Mouse (Mus musculus) hindbrain, embryonic 11.5 days (tissue): ENCODE results near the gene Dip2c. TPM values are rescaled to one million over a fixed set of nuclear protein-coding genes. Genes with fewer than 3 reads are reported as not detected.

Experiments used
- ATAC-seq: fragments of 200-750 bp; cut with Nextera tagmentation; 2 replicates; pipeline ENCODE4 v1.8.0; 2017; ENCODE audit warnings: mild to moderate bottlenecking, moderate TSS enrichment, moderate library complexity; ENCODE audit not compliant: low FRiP score
- DNase-seq: peaks from one replicate; pipeline ENCODE4 v3.0.0-alpha.2; 2015; ENCODE audit warnings: low spot score
- H3K27ac ChIP-seq: fragments of 300-500 bp; sonication (generic); 2 replicates; pipeline ENCODE4 v1.5.1; 2014; ENCODE audit warnings: mild to moderate bottlenecking, low read depth, low read length
- H3K27me3 ChIP-seq: fragments of 300-500 bp; sonication (generic); 2 replicates; pipeline ENCODE4 v1.6.1; 2014; ENCODE audit warnings: mild to moderate bottlenecking, low read length, moderate library complexity, mixed read lengths; ENCODE audit not compliant: control insufficient read depth, insufficient read depth
- H3K36me3 ChIP-seq: fragments of 300-500 bp; sonication (generic); 2 replicates; pipeline ENCODE4 v1.6.1; 2014; ENCODE audit warnings: mild to moderate bottlenecking, low read length, moderate library complexity, mixed read lengths; ENCODE audit not compliant: control insufficient read depth, insufficient read depth
- H3K4me1 ChIP-seq: fragments of 300-500 bp; sonication (generic); replicated peaks from 2 replicates; pipeline ENCODE4 v1.6.1; 2014; ENCODE audit warnings: low read length, mixed read lengths; ENCODE audit not compliant: control insufficient read depth, insufficient read depth
- H3K4me2 ChIP-seq: fragments of 300-500 bp; sonication (generic); replicated peaks from 2 replicates; pipeline ENCODE4 v1.6.1; 2014; ENCODE audit warnings: mild to moderate bottlenecking, low read depth, low read length
- H3K4me3 ChIP-seq: fragments of 300-500 bp; sonication (generic); 2 replicates; pipeline ENCODE4 v1.5.1; 2014; ENCODE audit warnings: low read depth, low read length
- H3K9ac ChIP-seq: fragments of 300-500 bp; sonication (generic); 2 replicates; pipeline ENCODE4 v1.6.1; 2014; ENCODE audit warnings: low read depth, low read length
- H3K9me3 ChIP-seq: fragments of 300-500 bp; sonication (generic); 2 replicates; pipeline ENCODE4 v1.6.1; 2016; ENCODE audit warnings: low read length; ENCODE audit not compliant: control insufficient read depth
- WGBS: fragments of 180-500 bp; shearing (Covaris S2); extraction: QIAGEN DNeasy Blood & Tissue Kit; methylation state at CpG from one replicate; pipeline ENCODE4 v1.1.7; 2014; 5-methylcytosine and 5-hydroxymethylcytosine counted together
- polyA plus RNA-seq: library from polyadenylated mRNA; unstranded; fragments of >200 nt; fragmentation: Nextera tagmentation; extraction: Ambion mirVana; gene quantifications from 2 replicates; pipeline ENCODE4 v1.2.1, GENCODE M21; 2014

Dip2c gene
- polyA plus RNA-seq, 1 experiment from 2014 or later, result 9.4 TPM

- Histone ChIP-seq H3K27ac (no peak overlapping the region), H3K4me2 (no peak overlapping the region), H3K4me3 (no peak overlapping the region), H3K9ac (no peak overlapping the region), H3K4me1 (no peaks in the 10 kb centered on the region), H3K9me3 (no peaks in the 10 kb centered on the region), H3K27me3 (no peaks in the 10 kb centered on the region), H3K36me3 (peaks cover 24% of the 10 kb centered on the region)
- ATAC-seq (0 out of 2 replicates have a peak, but pooled peaks have one; percentile 19), DNase-seq (no peak)
- 88% methylated on average over 11 of the region's 11 CpGs for WGBS
These were observed 410.4 kb downstream of the Dip2c start for GRCm38 (mm10) chr13:9686765-9687164.

DNA sequence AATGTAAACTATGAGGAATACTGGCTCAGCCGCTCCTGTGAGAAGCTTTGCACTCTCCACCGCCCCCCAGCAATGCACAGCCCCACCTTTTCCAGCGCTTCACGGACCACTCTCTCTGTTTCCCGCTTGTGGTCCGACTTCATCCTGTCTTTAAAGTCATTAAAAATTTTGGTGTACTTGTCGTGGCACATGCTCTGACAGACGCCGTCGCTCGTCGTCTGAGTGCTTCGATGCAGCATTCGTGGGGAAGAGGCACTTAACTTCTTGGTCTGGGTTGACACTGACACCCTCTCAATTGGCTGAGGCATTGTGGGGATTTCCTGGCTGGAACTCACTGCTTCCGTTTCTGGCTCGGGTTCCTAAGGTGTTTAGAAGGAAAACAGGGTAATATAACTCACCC is 413.0 kb downstream of the Dip2c start:
- Histone ChIP-seq H3K4me1 (no peaks in the 10 kb centered on the region), H3K9ac (no peak overlapping the region), H3K4me2 (no peak overlapping the region), H3K27me3 (no peaks in the 10 kb centered on the region), H3K9me3 (no peaks in the 10 kb centered on the region), H3K27ac (no peak overlapping the region), H3K4me3 (no peak overlapping the region), H3K36me3 (peaks cover 21% of the 10 kb centered on the region)
- DNase-seq, result no peak
- no peak for ATAC-seq
- 96% methylated on average over 16 of the region's 16 CpGs for WGBS

GRCm38 (mm10) chr13:9692876-9693275 is 416.5 kb downstream of the Dip2c start:
- DNase-seq, result no peak
- no peak overlapping the region for H3K4me3 ChIP-seq
- WGBS, result 85% methylated on average over 3 of the region's 3 CpGs
- H3K4me2 ChIP-seq, result no peak overlapping the region
- peaks cover 14% of the 10 kb centered on the region; the same call in 1 of the 2 replicates for H3K36me3 ChIP-seq
- H3K4me1 ChIP-seq, result no peaks in the 10 kb centered on the region
- no peak overlapping the region for H3K27ac ChIP-seq
- no peak overlapping the region for H3K9ac ChIP-seq
- H3K27me3 ChIP-seq, result no peaks in the 10 kb centered on the region
- no peak for ATAC-seq
- no peaks in the 10 kb centered on the region for H3K9me3 ChIP-seq

DNA sequence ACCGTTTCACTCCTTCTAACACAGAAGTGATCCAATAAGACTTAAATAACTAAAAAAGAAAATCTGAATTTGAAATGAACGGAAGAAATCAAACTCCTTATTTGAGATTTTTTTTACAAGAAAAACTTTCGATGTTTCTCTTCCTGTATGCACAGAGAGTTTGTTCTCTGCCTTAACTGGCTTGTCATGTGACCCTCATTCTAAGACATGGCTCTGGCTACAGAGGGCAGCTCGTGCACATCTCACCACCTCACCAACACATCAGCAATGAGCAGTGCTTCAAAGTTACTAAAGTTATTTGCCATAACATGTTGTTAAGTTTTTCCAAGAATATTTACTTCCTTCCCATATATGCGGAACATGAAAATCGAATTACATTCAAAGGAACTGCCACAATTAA is 418.3 kb downstream of the Dip2c start:
- Histone ChIP-seq H3K4me3 (no peak overlapping the region), H3K9me3 (no peaks in the 10 kb centered on the region), H3K9ac (no peak overlapping the region), H3K36me3 (peaks cover 12% of the 10 kb centered on the region; the same call in 1 of the 2 replicates), H3K27ac (no peak overlapping the region), H3K4me1 (no peaks in the 10 kb centered on the region), H3K4me2 (no peak overlapping the region), H3K27me3 (no peaks in the 10 kb centered on the region)
- DNase-seq, result no peak
- no peak for ATAC-seq
- 95% methylated on average over 6 of the region's 6 CpGs for WGBS

- H3K36me3 ChIP-seq, result peaks cover 7% of the 10 kb centered on the region; the same call in 1 of the 2 replicates
- ATAC-seq, result no peak
These were observed 419.1 kb downstream of the Dip2c start for GRCm38 (mm10) chr13:9695403-9695802.

DNA sequence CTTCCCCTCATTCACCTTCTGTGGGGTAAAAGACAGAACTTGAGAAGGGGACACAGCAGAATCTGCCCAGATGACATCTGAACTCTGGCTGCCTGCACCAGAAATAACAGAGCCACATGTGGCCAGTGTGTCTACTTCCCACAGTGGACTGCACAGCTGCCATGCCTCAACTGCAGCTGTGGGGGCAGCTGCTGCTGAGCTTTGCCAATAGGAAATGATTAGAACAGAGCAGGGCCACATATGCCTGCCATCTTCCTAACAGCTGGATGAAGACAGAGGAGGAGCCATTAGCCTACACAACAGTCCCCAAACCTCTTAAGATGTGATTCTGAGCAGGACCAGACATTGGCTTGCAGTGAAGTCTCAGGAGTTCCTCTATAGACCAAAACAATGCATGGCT is 419.5 kb downstream of the Dip2c start:
- H3K36me3 ChIP-seq, result peaks cover 5% of the 10 kb centered on the region; the same call in 1 of the 2 replicates

More at GRCm38 (mm10) chr13:9695403-9695802, 419.1 kb downstream of the Dip2c start:
- Histone ChIP-seq H3K27me3 (no peaks in the 10 kb centered on the region), H3K4me1 (no peaks in the 10 kb centered on the region), H3K27ac (no peak overlapping the region), H3K9ac (no peak overlapping the region), H3K9me3 (no peaks in the 10 kb centered on the region), H3K4me3 (no peak overlapping the region), H3K4me2 (no peak overlapping the region)
- DNase-seq, result no peak
- WGBS, result 91% methylated on average over 4 of the region's 4 CpGs

DNA sequence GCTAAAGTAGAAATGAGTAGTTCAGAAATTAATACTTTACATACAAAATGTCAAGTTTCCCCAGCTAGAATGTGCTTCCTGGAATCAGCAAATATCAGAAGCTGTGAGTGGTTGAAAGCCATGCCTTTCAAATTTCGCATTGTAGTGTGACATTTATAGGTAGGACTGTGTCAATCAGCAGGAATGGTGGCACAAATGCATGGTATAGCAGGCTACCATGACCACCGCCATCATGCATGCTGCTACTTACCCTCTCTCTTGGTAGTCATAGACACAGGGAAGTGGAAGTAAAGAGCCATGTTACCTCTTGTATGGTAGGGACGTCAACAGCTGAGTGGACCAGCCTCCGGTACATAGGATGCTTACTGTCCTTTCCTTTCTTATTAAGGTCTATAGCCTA is 421.0 kb downstream of the Dip2c start:
- H3K9me3 ChIP-seq, result no peaks in the 10 kb centered on the region
- no peak overlapping the region for H3K4me3 ChIP-seq
- H3K4me2 ChIP-seq, result no peak overlapping the region
- WGBS, result 92% methylated on average over 4 of the region's 4 CpGs
- no peaks in the 10 kb centered on the region for H3K4me1 ChIP-seq
- no peak overlapping the region for H3K9ac ChIP-seq
- no peak overlapping the region for H3K27ac ChIP-seq
- no peak for DNase-seq
- H3K36me3 ChIP-seq, result peaks cover 5% of the 10 kb centered on the region; the same call in 1 of the 2 replicates
- no peaks in the 10 kb centered on the region for H3K27me3 ChIP-seq
- ATAC-seq, result no peak

More for the DNA sequence above, 419.5 kb downstream of the Dip2c start:
- no peak for DNase-seq
- H3K27me3 ChIP-seq, result no peaks in the 10 kb centered on the region
- H3K9ac ChIP-seq, result no peak overlapping the region
- H3K4me2 ChIP-seq, result no peak overlapping the region
- no peak for ATAC-seq
- no peak overlapping the region for H3K4me3 ChIP-seq
- H3K27ac ChIP-seq, result no peak overlapping the region
- no peaks in the 10 kb centered on the region for H3K9me3 ChIP-seq
- H3K4me1 ChIP-seq, result no peaks in the 10 kb centered on the region

- Histone ChIP-seq H3K27ac (no peak overlapping the region), H3K4me2 (no peak overlapping the region), H3K9me3 (no peaks in the 10 kb centered on the region), H3K27me3 (no peaks in the 10 kb centered on the region), H3K4me3 (no peak overlapping the region), H3K4me1 (no peaks in the 10 kb centered on the region), H3K9ac (no peak overlapping the region), H3K36me3 (peaks cover 2% of the 10 kb centered on the region; the same call in 1 of the 2 replicates)
- ATAC-seq (no peak), DNase-seq (no peak)
- WGBS, result 86% methylated on average over 12 of the region's 12 CpGs
These were observed 426.4 kb downstream of the Dip2c start for GRCm38 (mm10) chr13:9702615-9703235.

DNA sequence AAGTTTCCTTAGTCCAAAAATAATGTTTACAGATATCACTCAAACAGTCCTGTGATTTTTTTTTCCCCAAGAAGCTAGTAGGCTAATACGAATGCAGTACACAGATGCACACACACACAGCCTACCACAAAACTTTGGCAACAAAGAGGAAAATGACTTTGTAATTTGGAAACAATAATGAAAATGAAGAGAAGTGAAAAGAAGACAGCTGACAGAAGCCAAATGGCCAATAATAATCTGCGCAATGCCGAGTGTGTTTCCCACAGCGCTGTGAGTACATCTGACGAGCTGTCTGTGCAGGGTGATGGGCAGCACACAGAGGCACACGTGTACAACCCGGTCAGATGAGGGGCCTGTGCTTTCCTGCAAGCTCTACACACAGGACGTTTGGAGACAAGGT is 430.4 kb downstream of the Dip2c start:
- WGBS, result 91% methylated on average over 8 of the region's 8 CpGs
- DNase-seq (no peak), ATAC-seq (no peak)
- no peak overlapping the region for H3K9ac ChIP-seq
- no peaks in the 10 kb centered on the region for H3K4me1 ChIP-seq
- peaks cover 2% of the 10 kb centered on the region; the same call in 1 of the 2 replicates for H3K36me3 ChIP-seq
- no peak overlapping the region for H3K4me2 ChIP-seq
- no peak overlapping the region for H3K27ac ChIP-seq
- H3K9me3 ChIP-seq, result no peaks in the 10 kb centered on the region
- no peak overlapping the region for H3K4me3 ChIP-seq
- H3K27me3 ChIP-seq, result no peaks in the 10 kb centered on the region
